Mouse (Mus musculus): ENCODE results near the gene Rph3al.
A peak's percentile ranks its signal among the peaks of the same experiment; 100 is the strongest.

Rph3al gene

DNA sequence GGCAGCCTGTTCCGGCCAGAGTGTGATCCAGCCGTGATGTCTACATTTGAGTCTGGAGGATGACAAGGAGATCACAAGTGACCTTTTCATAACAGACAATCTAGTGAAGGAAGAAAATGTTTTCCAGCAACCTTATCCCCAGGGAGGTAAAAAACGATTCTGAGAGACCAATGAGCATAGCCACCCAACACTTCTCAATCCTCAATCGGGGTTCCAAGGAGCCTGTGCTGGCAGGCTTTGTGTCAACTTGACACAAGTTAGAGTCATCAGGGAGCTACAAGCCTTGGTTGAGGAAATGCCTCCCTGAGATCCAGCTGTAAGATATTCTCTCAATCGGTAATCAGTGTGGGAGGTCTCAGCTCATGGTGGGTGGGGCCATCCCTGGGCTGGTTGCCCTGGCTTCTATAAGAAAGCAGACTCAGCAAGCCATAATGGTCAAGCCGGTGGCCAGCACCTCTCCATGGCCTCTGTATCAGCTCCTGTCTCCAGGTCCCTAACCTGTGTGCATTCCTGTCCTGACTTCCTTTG, at the start of gene Rph3al:
Rph3al (minus strand) TSS at position 51 of the 528 bp plus-strand sequence.
- DNase-seq, result no peak

DNA sequence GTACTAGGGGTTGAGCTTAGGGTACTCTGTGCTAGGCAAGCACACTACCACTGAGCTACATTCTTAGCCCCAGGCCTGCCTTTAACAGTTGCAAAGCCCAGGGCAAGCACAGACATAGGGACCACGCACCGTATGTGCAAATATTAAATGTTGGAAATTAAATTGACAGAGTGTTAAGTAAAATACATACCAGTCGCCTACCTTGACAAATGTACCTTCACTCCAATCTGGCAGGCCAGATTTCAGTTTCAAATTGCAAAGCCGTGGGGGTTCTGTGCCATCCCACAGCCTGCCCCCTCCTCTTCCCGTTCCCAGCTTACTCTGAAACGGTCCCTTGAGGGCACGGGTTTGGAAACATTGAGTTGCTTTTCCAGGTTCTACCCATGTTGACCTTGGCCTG, 47.7 kb upstream of the Rph3al start:
- no peak for DNase-seq

DNA sequence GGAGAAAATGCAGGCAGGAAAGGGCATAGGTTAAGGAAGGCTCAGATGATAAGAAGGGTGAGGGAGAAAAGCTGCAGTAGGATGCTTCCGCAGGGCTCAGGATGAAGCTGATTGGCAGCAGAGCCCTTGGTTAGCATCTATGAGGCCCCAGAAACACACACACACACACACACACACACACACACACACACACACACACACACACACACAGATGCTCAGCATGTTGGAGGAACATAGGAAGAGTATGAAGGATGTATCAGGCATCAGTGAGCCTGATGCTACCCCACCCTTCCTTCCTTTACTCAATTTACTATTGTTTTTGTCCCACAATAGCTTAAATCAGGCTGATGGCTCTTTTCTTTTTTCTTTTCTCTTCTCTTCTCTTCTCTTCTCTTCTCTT, 46.4 kb upstream of the Rph3al start:
- no peak for DNase-seq

DNA sequence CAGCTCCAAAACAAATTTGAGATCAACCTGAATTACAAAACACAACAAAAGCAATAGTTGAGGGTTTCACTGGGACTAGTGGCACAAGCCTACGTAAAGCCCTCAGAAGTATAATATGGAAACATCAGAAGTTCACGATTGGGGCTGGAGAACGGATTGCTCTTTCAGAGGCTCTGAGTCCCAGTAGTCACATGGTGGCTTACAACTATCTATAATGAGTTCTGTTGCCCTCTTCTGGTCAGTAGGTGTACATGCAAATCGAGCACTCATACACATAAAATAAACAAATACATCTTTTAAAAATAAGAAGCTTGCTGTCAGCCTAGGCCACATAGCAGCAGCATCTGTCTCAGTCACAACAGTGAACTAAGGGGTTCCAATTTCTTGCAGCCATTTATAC, 45.0 kb upstream of the Rph3al start:
- no peak for DNase-seq

DNA sequence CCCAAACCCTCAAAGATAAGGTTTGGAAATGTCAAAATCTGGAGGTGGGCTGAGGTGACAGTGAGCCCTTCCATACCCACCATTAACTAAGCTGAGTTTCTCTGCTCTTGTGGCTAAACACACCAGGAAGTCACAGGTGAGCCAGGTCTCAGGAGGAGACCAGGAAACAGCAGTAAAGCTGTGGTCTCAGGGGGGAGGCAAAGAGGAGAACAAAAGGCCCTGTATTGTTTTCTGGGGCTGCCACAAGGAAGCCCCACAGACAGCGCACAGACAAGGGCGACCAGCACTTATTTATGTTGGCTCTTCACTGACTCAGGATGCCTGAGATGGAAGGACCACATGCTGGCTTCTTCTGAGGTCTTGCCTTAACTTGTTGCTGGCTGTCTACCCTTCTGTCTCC, 42.2 kb upstream of the Rph3al start:
- DNase-seq, result no peak

DNA sequence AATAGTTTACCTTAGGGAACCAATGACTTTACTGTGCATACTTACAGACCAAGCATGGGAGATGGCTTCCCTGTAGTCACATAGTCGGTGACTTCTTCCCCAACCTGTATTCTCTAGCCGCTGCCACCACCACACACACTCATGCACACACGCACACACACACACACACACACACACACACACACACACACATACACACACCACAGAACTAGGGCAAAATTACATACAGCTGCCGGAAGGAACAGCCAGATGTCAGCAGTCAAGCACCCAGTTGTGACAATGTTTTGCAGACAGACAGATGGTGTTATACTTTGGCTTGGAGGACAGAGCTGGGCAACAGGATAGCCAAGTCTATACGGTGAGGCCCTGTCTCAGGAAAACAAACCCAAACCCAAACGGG, 39.8 kb upstream of the Rph3al start:
- no peak for DNase-seq

DNA sequence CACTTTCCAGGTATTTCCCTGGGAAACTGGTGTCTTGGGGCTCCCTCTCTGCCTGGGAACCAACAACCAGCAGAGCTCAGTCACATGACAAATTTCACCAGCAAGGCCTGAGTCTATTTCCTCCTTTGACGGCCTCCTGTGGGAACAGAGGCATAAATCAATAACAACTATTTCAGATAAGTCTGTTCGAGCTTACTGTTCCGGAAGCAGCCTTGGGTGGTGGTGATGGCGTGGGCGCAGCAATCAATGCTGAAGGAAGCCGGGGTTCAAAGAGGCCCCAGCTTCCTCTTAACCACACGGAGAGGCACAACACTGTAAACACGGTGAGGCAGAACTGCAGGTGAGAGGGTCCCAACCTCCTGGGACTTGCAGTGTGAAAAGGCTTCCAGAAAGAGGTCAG, 38.5 kb upstream of the Rph3al start:
- DNase-seq, result peak; percentile 13

DNA sequence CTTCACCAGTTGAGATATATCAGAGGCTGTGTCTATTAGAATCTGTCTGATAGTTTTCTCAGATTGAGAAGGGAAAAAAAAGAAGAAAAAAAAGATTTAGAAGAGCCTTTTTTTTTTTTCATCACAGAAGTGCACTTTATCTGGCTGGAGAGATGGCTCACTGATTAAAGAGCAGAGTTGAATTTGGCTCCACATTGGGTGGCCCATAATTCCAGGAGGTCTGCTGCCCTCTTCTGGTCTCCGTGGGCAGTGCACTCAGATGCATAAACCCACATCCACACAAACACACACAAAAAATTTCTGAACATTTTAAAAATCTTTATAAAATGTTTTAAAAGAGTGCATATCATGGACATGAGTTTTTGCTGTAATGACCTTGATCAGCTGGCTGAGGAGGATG, 35.8 kb upstream of the Rph3al start:
- peak; percentile 18 for DNase-seq

DNA sequence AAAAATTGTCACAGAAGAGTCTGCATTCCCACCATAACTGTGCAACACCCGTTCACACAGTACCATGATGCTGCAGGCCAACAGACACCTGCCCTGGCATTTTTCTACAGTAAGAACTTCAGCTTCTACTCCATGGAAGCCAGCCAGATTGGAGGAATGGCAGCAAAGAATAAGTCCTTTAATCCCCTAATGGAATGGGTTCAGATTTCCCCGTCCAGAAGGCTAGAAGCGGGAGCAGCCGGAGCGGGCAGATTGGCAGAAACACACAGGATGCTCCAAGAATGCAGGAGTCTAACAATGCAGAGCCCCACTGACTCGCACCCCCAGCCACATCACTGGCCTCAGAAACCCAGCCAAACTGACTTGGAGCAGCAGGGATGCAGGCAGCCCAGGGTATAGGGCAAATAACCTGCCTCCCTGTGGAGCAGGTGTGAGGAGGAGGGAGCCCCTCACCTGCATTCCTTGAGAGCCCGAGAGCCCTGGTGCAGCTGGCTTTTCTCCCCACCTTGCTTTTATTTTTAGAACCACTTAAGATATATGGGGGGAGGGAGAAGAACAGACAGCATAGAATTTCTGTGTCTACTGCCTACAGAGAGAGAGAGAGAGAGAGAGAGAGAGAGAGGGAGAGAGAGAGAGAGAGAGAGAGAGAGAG, 34.8 kb upstream of the Rph3al start:
- DNase-seq, result no peak

DNA sequence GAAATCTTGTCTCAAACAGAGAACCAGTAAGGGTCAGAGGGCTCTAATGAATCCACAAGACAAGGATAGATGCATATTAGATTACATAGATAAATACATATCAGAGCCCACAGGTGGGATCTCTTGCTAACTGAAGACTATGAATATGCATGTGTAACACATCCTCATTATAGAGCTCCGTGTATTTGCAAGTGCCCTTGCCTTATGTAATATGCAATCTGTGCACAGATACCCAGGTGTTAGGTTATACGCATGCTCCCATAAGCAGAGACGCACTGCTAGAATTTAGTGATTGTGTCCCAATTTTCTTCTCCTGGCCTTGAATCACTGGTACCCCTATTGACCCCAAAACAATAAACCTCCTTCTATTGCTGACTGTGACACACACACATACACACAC, 34.0 kb upstream of the Rph3al start:
- no peak for DNase-seq

DNA sequence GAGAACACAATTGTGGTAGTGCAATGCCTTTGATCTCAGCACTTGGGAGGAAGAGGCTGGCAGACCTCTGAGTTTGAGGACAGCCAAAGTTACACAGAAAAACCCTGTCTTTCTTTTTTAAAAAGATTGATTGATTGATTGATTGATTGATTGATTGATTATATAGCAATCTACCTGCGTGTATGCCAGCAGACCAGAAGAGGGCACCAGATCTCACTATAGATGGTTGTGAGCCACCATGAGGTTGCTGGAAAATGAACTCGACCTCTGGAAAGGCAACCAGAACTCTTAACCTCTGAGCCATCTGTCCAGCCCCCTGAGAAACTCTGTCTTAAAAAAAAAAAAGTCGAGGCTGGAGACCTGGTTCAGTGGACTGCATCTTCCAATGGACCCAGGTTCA, 32.4 kb upstream of the Rph3al start:
- DNase-seq, result no peak

DNA sequence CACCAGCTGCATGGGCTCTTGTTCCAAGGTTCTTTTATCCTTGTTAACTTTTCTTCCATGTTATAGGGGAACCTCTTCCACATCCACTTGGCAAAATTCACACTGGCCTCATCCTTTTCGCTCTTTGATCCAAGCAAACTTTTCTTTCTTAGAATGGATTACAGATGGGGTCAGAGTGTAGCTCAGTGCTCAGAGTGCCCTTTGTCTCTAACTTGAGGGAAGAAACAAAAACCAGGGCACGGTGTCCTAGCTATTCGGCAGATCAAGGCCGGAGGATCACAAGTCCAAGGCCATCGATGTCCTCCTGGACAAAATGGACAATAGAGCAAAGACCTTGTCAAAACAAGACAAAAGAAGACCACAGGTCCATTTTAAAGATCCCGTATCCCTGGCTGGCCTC, 30.5 kb upstream of the Rph3al start:
- DNase-seq, result no peak

DNA sequence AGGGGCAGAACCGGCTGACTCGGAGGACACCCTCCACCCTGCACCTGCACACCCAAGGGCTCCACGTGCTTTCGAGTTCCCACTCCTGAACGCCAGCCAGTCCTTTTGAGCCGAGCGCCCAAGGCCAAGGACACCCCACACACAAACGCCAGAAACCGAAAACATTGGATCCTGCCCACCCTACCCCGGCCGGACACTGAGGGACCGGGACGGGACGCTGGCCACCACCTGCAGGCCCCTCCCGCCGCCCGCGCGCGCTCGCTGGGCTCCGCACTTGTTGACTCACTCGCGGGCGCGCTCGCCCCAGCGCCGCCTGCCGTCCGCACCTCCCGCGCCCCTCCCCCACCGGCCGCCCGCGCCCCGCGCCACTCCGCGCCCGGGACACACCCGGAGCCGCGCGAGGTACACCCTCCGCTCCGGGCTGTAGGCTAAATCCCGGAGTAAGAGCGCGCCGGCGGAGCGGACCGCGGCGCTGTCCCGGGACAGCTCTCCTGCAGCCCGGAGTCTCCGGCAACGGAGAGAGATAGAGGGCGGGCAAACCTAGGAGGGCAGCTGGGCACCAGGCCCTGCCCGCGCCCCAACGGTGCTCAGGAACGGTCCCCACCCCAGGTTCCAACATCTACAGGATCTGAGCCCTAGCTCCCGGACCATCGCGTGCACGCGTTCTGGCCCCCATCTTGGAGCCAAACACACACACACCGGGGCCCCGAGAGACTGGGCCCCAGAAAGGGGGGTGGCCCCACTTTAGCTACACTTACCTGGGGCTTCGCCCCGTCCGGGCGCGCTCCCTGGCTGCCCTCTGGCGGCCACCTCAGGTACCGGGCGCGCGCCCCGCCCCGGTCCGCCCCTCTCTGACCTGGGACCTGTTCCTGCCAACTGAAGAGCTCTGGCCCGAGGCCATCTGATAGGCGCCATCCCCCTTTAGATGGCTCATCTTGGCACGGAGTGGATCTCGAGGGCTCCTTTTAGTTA, 28.5 kb upstream of the Rph3al start:
- peak; percentile 88 for DNase-seq

DNA sequence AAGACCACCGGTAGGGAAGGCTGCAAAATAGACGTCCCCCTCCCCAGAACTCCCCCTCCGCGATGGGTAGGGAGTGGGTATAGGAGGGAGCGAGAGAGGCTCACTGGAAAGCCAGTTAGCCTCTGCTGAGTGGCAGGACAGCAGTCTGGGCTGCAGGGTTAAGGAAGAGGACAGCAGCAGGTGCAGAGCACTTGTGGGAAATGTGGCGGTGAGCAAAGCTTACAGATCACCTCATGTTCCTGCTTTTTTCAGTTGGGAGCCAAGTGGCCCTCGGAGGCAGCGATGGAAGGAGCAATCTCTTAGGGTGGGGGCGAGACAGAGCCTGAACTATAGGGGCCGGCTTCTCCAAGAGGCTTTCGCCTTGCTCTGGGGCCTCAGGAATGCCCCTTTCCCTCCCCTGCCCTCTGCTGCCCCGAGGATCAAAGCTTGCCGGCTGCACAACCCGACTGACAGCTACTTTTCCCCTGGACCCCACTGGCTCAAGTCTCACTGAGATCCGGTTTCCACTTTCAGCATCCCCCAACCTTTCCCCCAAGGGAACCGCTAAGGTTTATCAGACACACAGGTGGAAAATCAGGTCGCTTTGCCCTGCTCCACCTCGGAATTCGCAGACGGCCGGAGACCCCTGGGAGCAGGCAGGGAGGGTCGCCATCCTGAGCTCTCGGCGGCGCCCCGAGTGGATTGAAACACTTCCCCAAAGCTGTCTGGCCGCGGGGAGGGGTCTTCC, 27.6 kb upstream of the Rph3al start:
- no peak for DNase-seq

DNA sequence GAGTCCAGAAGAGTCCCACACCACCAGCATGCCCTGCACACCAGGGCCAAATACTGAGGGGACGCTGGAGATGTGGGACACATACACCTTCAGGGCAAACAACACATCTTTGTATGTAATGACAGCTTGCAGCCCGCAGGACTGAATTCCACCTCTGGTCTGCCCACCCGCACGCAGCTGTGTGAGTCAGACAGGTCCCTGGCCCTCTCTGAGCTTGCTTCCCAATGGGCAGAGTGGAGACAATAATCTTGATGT, 26.2 kb upstream of the Rph3al start:
- no peak for DNase-seq

DNA sequence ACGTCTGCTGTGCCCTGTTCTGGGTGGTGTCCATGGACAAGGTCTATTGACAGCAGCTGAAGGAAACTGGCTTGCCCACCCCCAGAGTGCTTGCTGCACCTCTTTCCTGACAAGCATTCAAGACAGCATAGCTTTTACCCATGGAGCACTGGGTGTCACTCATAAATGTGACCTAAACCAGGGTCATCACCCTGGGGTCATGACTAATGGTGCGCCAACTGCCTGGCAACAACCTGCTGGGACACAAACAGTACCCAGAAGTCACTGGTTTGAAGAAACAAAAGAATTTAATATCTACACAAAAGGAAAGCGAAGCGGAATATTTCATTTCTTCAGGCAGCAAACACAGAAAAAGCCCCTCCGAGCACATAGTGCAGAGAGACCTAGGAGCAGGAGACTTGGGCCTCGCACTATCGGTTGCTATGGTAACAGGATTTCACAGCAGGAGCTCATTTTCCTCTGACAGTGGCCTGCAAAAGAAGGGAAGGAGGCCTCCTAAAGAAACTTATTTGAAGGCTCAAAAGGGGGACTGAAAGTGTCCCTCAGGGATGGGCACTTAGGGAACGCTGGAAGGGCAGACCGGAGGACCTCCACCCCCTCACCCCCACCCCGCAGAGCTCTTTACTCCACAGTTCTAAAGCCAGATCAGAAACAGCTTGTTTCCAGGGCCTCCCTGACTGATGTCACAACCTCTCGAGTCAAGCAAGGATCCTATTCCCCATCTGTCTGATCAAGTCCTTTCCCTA, 25.7 kb upstream of the Rph3al start:
- DNase-seq, result no peak

DNA sequence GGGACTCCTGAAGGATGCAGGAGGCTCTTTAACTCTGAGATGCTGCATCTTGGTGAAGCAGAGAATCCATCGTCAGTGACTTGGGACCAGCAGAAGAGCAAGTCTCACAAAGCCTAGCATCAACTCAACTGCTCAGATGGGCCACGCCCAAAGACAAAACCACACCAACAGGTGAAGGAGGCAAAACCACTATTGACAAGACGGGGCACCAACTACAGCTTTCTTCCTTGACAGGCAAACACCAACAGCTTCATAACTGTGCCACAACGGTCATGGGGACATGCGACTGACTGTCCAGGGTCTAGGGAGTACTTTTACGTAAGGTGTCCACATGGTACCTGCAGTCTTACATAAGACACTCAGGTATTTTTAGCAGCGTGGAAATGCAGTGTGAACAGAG, 23.6 kb upstream of the Rph3al start:
- DNase-seq, result no peak

DNA sequence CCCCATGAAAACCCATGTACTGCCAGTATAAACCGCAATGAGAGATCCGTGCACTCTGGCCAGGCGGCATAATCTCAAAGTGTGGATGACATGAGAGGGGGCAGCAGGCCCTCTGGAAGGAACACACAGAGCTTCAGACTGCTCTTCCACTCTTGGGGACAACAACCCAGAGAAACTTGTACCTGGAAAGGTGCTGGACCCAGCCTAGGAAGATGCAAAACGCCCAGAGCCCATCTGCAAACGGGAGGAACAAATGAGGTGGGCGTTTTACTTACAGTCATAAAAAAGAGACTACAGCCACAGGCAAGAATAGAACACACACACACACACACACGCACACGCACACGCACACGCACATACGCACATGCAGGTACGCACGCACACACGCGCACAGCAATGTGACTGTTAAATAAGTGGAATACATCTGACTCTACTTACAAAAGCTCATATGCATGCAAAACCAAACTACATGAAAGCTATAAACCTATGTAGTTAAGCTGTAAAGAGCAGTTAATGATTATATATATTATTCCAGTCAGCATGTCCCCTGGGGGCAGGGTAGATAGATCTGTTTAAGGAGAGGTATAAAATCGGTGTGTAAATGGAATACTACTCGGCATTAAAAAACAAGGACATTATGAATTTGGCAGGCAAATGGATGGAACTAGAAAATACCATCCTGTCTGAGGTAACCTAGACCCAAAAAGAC, 19.0 kb upstream of the Rph3al start:
- no peak for DNase-seq

DNA sequence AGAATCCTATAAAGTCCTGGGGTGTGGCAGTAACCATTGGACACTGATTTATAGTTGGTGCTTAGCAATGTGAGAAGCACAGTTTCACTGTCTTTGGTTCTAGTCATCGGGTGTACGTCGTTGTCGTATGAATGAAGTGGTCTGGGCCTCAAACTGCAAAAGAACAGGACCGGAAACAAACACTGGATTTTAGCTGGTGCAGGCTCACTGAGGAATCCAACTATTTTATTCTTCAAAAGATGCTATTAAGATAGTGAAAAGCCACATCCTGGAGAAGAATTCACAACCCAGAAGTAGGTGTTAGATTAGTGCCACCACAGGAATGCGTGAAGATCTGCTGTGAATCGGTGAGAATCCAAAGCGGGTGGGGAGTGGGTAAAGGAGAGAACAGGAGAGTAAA, 18.4 kb upstream of the Rph3al start:
- DNase-seq, result no peak

DNA sequence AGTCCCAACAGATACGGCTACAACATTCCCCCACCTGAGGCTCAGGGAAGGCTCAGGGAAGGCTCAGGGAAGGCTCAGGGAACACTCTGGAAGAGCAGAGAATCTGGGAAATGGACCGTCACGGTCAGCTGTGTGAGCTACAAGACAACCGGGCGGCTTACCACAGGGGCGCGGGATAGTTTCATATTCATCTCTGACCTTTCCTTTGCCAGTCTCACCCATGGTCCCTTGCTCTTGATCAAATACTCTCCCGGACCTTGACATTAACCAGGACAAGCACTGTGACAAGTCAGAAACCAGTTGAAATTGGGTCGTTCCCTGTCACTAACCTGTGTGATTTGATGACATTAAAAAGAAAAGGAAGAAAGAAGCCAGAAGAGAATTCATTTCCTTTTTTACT, 16.7 kb upstream of the Rph3al start:
- DNase-seq, result no peak

DNA sequence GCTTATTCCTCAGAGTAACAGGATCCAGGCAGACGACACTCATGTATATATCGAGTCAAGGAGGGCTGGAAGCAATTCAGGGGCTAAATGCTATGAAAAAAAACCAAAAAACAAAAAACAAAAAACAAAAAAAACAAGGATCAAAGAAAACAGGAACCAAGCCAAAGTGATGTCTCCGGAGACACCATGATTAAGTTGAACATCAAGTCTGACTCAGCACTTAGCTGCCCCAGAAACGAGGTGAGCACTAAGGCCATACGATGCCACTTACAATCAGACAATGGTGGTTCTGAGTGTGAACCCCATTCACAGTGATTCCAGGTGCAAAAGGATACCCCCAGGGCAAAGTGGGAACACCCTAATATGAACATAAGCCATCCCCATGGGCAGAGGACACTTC, 13.7 kb upstream of the Rph3al start:
- DNase-seq, result no peak

DNA sequence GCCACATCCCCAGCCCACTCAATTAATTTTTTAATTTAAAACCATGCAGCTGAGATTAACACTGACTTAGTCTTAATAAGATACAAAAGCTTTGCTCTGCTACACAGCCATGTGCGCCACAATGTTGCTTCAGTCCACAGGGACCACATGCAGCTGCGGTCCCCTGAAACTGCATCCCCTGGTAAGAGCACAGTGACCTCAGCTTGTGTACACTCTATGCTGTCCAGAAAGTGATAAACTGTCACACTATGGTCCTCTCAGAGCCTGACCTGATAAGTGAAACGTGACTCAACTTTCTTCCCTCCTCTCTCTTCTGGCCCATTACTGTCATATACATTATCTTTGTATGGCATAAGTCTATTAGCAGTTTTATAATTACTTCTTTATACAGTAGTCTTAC, 12.2 kb upstream of the Rph3al start:
- DNase-seq, result no peak

All from lung, postnatal 14 days (tissue).